Mouse (Mus musculus) right cerebral cortex, adult 2 months (tissue): ENCODE measurements at regions not wholly inside any gene's neighbourhood (a gene's known extent, or its start where the extent isn't known, plus 50 kb on each side); places are given as distances from the start of the nearest gene placed in this dataset.

ENCODE experiments used
- DNase-seq, 2 experiments: peaks; one replicate each; pipeline ENCODE4 v3.0.0; 2021 to 2022; ENCODE audit warnings: low spot score in 2 of 2

GRCm38 (mm10) chr13:59916166-59917044 is 93.5 kb upstream of the Tut7 start:
- no peak for DNase-seq

- DNase-seq: no peak
Measured at GRCm38 (mm10) chr13:59915734-59916133, 92.8 kb upstream of the Tut7 start.

GRCm38 (mm10) chr13:59910179-59911071 is 87.5 kb upstream of the Tut7 start:
- DNase-seq: no peak

DNA sequence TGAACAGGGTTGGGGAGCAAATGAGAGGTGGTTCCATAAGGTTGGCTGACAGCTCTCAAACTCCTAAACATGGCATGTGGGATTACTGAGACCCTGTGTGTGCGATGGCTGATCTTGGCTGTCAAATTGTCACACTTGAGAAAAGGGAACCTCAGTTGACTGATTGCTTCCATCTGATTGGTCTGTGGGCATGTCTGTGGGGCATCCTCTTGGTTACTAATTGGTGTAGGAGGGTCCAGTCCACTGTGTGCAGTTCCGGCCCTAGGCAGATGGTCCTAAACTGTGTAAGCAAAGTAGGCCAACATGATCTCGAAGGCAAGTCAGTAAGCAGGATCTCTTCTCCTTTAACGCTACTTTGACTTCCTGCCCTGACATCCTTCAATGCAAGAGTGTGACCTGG is 86.5 kb upstream of the Tut7 start:
- DNase-seq: no peak

DNA sequence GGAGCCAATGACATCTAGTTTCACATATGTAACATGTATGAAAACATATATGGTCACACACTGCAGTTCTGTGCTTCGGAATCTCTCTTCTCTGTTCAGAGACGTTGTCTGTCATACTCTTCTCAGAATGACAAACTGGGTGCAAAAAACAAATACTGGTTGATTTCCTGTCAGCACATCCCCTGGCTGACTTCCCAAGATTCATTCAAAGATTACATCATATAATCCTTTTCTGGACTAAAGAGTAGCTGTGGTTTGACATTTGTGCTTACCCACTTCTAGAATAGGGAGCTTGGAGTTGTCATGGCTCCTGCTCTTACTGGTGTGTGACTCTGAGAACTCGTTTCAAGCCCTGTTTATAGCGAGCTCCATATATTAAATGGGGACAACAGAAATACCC is 85.8 kb upstream of the Tut7 start:
- DNase-seq: no peak

- no peak for DNase-seq
Measured at GRCm38 (mm10) chr13:59905488-59905887, 82.5 kb upstream of the Tut7 start.

GRCm38 (mm10) chr13:59904415-59904814 is 81.5 kb upstream of the Tut7 start:
- no peak for DNase-seq

GRCm38 (mm10) chr13:59899521-59899920 is 76.6 kb upstream of the Tut7 start:
- DNase-seq: no peak

- no peak for DNase-seq
Measured at GRCm38 (mm10) chr13:59895754-59896153, 72.8 kb upstream of the Tut7 start.

DNA sequence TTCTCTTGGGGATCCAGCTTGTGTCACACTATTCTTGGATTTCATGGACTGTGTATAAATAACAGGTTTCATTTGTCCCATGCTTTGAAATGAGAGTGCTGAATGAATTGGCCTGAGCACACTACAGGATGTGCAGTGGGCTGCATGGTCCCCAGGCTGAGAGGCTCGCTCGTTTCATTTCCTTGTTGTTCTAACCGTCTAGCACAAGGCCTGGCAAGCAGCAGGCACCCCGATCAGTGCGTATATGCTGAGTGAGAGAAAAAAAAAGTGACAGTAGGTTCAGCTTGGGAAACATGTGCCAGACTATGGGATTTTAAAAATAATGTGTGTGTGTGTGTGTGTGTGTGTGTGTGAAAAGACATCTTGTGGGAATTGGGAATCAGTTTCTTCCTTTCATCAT is 71.1 kb upstream of the Tut7 start:
- DNase-seq: no peak

DNA sequence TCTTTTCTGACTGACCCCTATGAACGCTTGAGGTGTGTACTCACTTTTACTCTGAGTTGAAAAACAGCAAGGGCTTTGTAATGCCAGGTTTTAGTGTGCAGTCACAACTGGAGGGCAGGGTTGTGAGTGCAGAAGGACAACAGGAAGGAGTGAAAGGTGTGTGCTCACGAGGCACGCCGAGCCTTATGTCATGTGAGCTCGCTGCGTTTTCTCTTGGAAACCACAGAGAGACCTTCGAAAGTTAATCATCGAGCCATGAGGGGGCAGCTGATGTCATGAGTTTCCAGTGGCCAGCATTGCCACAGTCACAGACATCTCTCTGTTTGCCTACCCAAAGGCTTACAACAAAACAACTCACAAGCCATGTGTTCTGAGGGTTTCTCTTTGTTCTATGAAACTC is 70.0 kb upstream of the Tut7 start:
- DNase-seq: no peak

GRCm38 (mm10) chr13:59892340-59892739 is 69.4 kb upstream of the Tut7 start:
- no peak for DNase-seq

DNA sequence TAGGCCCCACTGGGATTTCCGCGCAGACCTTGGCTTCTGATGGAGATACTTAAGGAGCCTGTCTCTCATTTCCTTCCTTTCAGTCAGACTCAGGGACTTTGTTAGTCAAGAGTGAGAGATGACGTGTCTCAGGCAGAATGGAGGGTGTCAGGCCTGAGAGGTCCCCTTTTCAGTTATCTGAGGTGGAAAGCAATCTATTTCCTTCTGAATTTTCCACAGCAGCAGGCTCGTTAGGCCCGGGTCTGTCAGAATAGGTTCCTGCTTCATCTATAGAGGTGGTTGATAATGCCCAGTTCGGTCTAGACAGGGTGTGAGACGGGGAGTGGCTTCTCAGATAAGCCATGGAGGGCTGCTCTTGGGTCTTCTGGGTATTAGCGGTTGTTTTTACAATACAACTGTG is 68.8 kb upstream of the Tut7 start:
- no peak for DNase-seq

DNA sequence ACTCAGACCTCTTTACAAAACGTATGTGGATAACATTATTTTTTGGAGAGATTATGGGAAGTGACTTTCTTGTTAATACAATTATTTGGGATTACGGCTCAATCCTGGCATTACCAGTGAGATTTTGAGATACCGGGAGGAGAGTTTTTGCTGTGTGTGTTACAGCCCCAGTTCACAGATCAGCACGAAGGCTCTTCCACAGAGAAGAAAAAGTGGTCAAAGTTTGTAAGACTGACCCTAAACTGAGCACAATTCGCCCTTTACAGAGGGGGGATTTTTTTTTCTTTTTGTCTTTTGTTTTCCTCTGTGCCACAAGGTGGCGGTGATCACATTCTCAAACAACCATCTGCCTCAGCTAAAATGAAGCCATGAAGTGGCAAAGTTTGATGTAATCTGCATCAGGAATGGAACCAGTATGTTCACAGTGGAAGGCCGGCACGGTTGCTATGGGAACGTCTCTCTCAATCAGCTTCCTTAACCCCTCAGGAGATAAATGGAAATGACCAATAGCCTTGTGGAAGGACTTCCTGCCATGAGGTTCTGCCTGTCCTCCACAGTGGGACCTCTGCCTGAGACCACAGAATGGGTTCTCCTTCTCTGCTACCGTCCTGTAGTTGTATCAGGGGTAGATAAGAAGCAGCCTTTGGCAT is 66.6 kb upstream of the Tut7 start:
- peak; percentile 49 to 66 for DNase-seq

DNA sequence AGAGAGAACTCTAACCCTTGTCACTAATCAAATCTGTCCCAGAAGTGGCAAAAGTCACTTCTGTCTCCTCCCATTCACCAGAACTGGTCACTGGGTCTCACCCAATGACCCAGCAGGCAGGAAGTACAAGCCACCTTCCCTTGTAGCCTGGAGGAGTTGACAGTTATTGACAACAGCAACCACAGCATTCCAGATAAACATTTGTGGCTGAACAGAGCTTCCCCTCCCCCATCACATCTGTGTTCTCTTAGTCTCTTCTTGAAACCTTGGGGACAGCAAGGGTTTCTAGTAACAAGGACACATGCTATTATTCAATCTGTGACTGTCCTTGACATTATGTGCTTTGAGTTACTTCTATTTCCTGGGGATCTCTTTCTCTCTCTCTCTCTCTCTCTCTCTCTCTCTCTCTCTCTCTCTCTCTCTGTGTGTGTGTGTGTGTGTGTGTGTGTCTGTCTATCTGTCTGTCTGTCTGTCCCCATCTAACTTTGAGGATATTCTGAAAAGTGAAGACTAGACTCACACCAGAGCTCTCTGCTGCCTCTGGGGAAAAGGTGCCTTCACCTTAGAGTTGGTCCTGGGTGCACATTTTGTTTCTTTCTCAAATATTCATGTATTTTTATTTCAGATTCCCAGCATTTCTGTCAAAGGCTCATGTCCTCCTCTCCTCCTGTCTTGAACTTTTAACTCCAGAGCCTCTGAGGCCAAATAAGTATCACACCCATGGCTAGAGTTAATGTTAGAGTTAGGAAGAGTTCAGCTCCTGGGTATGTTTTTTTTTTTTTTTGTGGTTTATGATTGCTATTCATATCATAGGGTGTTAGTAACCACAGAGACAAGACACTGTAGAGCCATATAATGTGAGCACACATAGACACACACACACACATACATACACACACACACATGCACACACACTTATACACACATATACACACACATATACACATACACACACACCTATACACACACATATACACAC is 65.4 kb upstream of the Tut7 start:
- DNase-seq: no peak

GRCm38 (mm10) chr13:59887306-59887705 is 64.4 kb upstream of the Tut7 start:
- DNase-seq: peak; percentile 18 to 40

DNA sequence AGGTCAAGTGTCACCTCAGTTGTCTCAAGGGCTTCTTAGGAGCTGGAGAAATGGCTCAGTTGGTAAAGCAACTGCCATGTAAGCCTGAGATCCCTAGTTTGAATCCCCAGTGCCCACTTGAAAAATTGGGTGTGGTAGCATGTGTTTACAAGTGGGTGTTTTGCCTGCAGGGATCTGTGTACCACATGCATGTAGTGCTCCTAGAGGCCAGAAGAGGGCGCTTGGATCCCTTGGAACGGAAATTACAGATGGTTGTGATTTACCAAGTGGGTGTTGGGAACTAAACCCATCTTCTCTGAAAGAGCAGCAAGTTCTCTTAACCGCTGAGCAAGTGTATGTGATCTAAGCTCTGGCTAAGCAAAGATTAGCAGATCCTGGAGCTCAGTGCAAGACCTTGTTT is 63.6 kb upstream of the Tut7 start:
- DNase-seq: no peak

GRCm38 (mm10) chr13:59881989-59882784 is 59.2 kb upstream of the Tut7 start:
- DNase-seq: no peak

GRCm38 (mm10) chr13:59880055-59880454 is 57.1 kb upstream of the Tut7 start:
- no peak for DNase-seq

DNA sequence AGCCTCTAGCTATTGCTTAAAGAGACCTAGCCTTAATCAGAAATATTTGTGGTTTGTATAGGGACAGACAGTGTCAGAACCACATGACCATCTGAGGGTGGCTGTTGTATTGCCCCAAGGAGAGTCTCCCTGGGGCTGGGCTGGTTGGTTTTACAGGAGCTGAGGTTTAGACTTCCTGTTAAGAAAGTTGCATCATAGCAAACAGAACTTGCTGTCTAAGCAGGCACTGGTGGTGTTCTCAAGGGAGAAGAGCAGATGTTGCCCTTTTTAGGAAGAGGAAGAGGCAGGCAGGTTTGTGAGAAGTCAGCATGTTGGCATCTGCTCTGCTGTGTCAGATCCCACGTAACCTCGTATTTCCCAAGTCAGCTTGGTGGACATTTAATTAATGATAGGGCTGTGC is 52.7 kb upstream of the Tut7 start:
- no peak for DNase-seq
